Mouse (Mus musculus): Measurements from ENCODE around the gene Cd200r3.

Gene Cd200r3

GRCm38 (mm10) chr16:44943468-44943867 is at the start of gene Cd200r3:
Cd200r3 (plus strand) TSS chr16:44943678.
- in situ Hi-C loops (cut with MboI, MseI): no loop called here

- in situ Hi-C loops (cut with MboI, MseI): loop anchor here (5.0 kb wide), 1 partner anchor 60 kb away; no protein-coding TSS in a partner anchor
Measured at GRCm38 (mm10) chr16:44932016-44932415, 11.5 kb upstream of the Cd200r3 start.

- in situ Hi-C loops (cut with MboI, MseI): no loop called here
Measured at GRCm38 (mm10) chr16:44951360-44952114, 8.1 kb downstream of the Cd200r3 start.

- in situ Hi-C loops (cut with MboI, MseI): no loop called here
Measured at GRCm38 (mm10) chr16:44962296-44962695, 18.8 kb downstream of the Cd200r3 start.

GRCm38 (mm10) chr16:44962777-44963176 is 19.3 kb downstream of the Cd200r3 start:
- in situ Hi-C loops (cut with MboI, MseI): no loop called here

- in situ Hi-C loops (cut with MboI, MseI): loop anchor here (5.0 kb wide), 1 partner anchor 78 kb away; no protein-coding TSS in a partner anchor
Measured at GRCm38 (mm10) chr16:44964526-44965374, 21.3 kb downstream of the Cd200r3 start.

- in situ Hi-C loops (cut with MboI, MseI): loop anchor here (5.0 kb wide), 1 partner anchor 77 kb away; no protein-coding TSS in a partner anchor
Measured at GRCm38 (mm10) chr16:44965428-44965827, 21.9 kb downstream of the Cd200r3 start.

- in situ Hi-C loops (cut with MboI, MseI): loop anchor here (5.0 kb wide), 1 partner anchor 76 kb away; no protein-coding TSS in a partner anchor
Measured at GRCm38 (mm10) chr16:44965890-44966289, 22.4 kb downstream of the Cd200r3 start.

- in situ Hi-C loops (cut with MboI, MseI): loop anchor here (5.0 kb wide), 1 partner anchor 75 kb away; no protein-coding TSS in a partner anchor
Measured at GRCm38 (mm10) chr16:44966891-44967290, 23.4 kb downstream of the Cd200r3 start.

- in situ Hi-C loops (cut with MboI, MseI): loop anchor here (5.0 kb wide), 1 partner anchor 74 kb away; no protein-coding TSS in a partner anchor
Measured at GRCm38 (mm10) chr16:44968113-44968512, 24.6 kb downstream of the Cd200r3 start.

GRCm38 (mm10) chr16:44970925-44971324 is 27.4 kb downstream of the Cd200r3 start:
- in situ Hi-C loops (cut with MboI, MseI): no loop called here

- in situ Hi-C loops (cut with MboI, MseI): no loop called here
Measured at GRCm38 (mm10) chr16:44974042-44974441, 30.6 kb downstream of the Cd200r3 start.

GRCm38 (mm10) chr16:44976081-44976480 is 32.6 kb downstream of the Cd200r3 start:
- in situ Hi-C loops (cut with MboI, MseI): no loop called here

- in situ Hi-C loops (cut with MboI, MseI): no loop called here
Measured at GRCm38 (mm10) chr16:44976892-44977633, 33.6 kb downstream of the Cd200r3 start.

GRCm38 (mm10) chr16:44978193-44978592 is 34.7 kb downstream of the Cd200r3 start:
- in situ Hi-C loops (cut with MboI, MseI): no loop called here

- in situ Hi-C loops (cut with MboI, MseI): no loop called here
Measured at GRCm38 (mm10) chr16:44979355-44979896, 35.9 kb downstream of the Cd200r3 start.

GRCm38 (mm10) chr16:44982972-44983371 is 39.5 kb downstream of the Cd200r3 start:
- in situ Hi-C loops (cut with MboI, MseI): no loop called here

- in situ Hi-C loops (cut with MboI, MseI): no loop called here
Measured at GRCm38 (mm10) chr16:44983379-44984060, 40.0 kb downstream of the Cd200r3 start.

GRCm38 (mm10) chr16:44984111-44984510 is 40.6 kb downstream of the Cd200r3 start:
- in situ Hi-C loops (cut with MboI, MseI): no loop called here

- in situ Hi-C loops (cut with MboI, MseI): no loop called here
Measured at GRCm38 (mm10) chr16:44984925-44985324, 41.4 kb downstream of the Cd200r3 start.

GRCm38 (mm10) chr16:44986029-44986428 is 42.6 kb downstream of the Cd200r3 start:
- in situ Hi-C loops (cut with MboI, MseI): no loop called here

All from T-helper 2 cell (primary cell).